Mouse (Mus musculus) midbrain, postnatal 0 days (tissue): ENCODE measurements around the gene G3bp2. TPM values are rescaled to one million over a fixed set of nuclear protein-coding genes. Genes with fewer than 3 reads are reported as not detected.
A peak's percentile ranks its signal among the peaks of the same experiment; 100 is the strongest.

Source experiments
- ATAC-seq: fragments of 200-750 bp; cut with Nextera tagmentation; 2 replicates; pipeline ENCODE4 v1.8.0; 2017; ENCODE audit warnings: moderate number of reproducible peaks, mild to moderate bottlenecking, moderate TSS enrichment, moderate library complexity; ENCODE audit not compliant: low FRiP score
- DNase-seq: peaks from one replicate; pipeline ENCODE4 v3.0.0-alpha.2; 2015; ENCODE audit warnings: low spot score
- H3K27ac ChIP-seq: fragments of 300-500 bp; sonication (generic); 2 replicates; pipeline ENCODE4 v1.5.1; 2014; ENCODE audit warnings: low read depth, mild to moderate bottlenecking, low read length, mixed read lengths
- H3K27me3 ChIP-seq: fragments of 300-500 bp; sonication (generic); 2 replicates; pipeline ENCODE4 v1.6.1; 2014; ENCODE audit warnings: low read length, control low read depth, mixed read lengths; ENCODE audit not compliant: insufficient read depth
- H3K36me3 ChIP-seq: fragments of 300-500 bp; sonication (generic); 2 replicates; pipeline ENCODE4 v1.6.1; 2014; ENCODE audit warnings: low read length, control low read depth, mixed read lengths; ENCODE audit not compliant: insufficient read depth
- H3K4me1 ChIP-seq: fragments of 300-500 bp; sonication (generic); 2 replicates; pipeline ENCODE4 v1.6.1; 2014; ENCODE audit warnings: mild to moderate bottlenecking, control low read depth, antibody characterized with exemption, low read length, mixed read lengths; ENCODE audit not compliant: insufficient read depth
- H3K4me2 ChIP-seq: fragments of 300-500 bp; sonication (generic); 2 replicates; pipeline ENCODE4 v1.6.1; 2014; ENCODE audit warnings: low read depth, mild to moderate bottlenecking, low read length, mixed read lengths; ENCODE audit not compliant: poor library complexity, severe bottlenecking
- H3K4me3 ChIP-seq: fragments of 300-500 bp; sonication (generic); 2 replicates; pipeline ENCODE4 v1.5.1; 2014; ENCODE audit warnings: low read depth, mild to moderate bottlenecking, low read length, moderate library complexity
- H3K9ac ChIP-seq: fragments of 300-500 bp; sonication (generic); replicated peaks from 2 replicates; pipeline ENCODE4 v1.6.1; 2014; ENCODE audit warnings: mild to moderate bottlenecking, low read length, moderate library complexity, mixed read lengths; ENCODE audit not compliant: poor library complexity, severe bottlenecking
- H3K9me3 ChIP-seq: fragments of 300-500 bp; sonication (generic); 2 replicates; pipeline ENCODE4 v1.6.1; 2016; ENCODE audit warnings: low read length, control low read depth
- CTCF ChIP-seq: IDR thresholded peaks from 2 replicates; pipeline ENCODE4 v1.5.1; 2016; ENCODE audit warnings: antibody characterized with exemption, mild to moderate bottlenecking
- WGBS: fragments of 180-500 bp; shearing (Covaris S2); extraction: QIAGEN DNeasy Blood & Tissue Kit; methylation state at CpG from one replicate; pipeline ENCODE4 v1.1.7; 2014; 5-methylcytosine and 5-hydroxymethylcytosine counted together
- polyA plus RNA-seq: library from polyadenylated mRNA; unstranded; fragments of >200 nt; fragmentation: Nextera tagmentation; extraction: Ambion mirVana; gene quantifications from 2 replicates; pipeline ENCODE4 v1.2.1, GENCODE M21; 2015
- total RNA-seq: library from RNA; depleted of rRNA; stranded (reverse); fragments of >200 nt; gene quantifications from 2 replicates; pipeline ENCODE4 v1.2.3, GENCODE M21; 2014

Gene G3bp2
- total and polyA plus RNA-seq, 2 experiments from 2014 or later, result 167 to 303 TPM

GRCm38 (mm10) chr5:92106327-92107125 is 23.0 kb upstream of the G3bp2 start:
- Histone ChIP-seq H3K9me3 (no peaks in the 10 kb centered on the region), H3K36me3 (no peaks in the 10 kb centered on the region), H3K27me3 (no peaks in the 10 kb centered on the region), H3K27ac (no peak overlapping the region), H3K4me2 (no peak overlapping the region), H3K4me3 (no peak overlapping the region), H3K9ac (no peak overlapping the region), H3K4me1 (no peaks in the 10 kb centered on the region)
- WGBS, result 48% methylated on average over 10 of the region's 10 CpGs
- TF ChIP-seq CTCF, result no peak
- ATAC-seq (no peak), DNase-seq (peak; percentile 63)

- TF ChIP-seq CTCF, result no peak
- no peak for ATAC-seq
Observed at GRCm38 (mm10) chr5:92103816-92104415, 20.4 kb upstream of the G3bp2 start.

GRCm38 (mm10) chr5:92103062-92103461 is 19.5 kb upstream of the G3bp2 start:
- ATAC-seq (no peak), DNase-seq (no peak)
- Histone ChIP-seq H3K27me3 (no peaks in the 10 kb centered on the region), H3K27ac (no peak overlapping the region), H3K4me1 (no peaks in the 10 kb centered on the region), H3K9me3 (no peaks in the 10 kb centered on the region), H3K9ac (no peak overlapping the region), H3K4me3 (no peak overlapping the region), H3K4me2 (no peak overlapping the region), H3K36me3 (no peaks in the 10 kb centered on the region)
- WGBS, result 64% methylated on average over 6 of the region's 6 CpGs
- TF ChIP-seq CTCF, result no peak

More at GRCm38 (mm10) chr5:92103816-92104415, 20.4 kb upstream of the G3bp2 start:
- Histone ChIP-seq H3K4me3 (no peak overlapping the region), H3K9me3 (no peaks in the 10 kb centered on the region), H3K36me3 (no peaks in the 10 kb centered on the region), H3K27me3 (no peaks in the 10 kb centered on the region), H3K27ac (no peak overlapping the region), H3K4me2 (no peak overlapping the region), H3K9ac (no peak overlapping the region), H3K4me1 (no peaks in the 10 kb centered on the region)
- WGBS, result 72% methylated on average over 13 of the region's 13 CpGs
- DNase-seq, result no peak

DNA sequence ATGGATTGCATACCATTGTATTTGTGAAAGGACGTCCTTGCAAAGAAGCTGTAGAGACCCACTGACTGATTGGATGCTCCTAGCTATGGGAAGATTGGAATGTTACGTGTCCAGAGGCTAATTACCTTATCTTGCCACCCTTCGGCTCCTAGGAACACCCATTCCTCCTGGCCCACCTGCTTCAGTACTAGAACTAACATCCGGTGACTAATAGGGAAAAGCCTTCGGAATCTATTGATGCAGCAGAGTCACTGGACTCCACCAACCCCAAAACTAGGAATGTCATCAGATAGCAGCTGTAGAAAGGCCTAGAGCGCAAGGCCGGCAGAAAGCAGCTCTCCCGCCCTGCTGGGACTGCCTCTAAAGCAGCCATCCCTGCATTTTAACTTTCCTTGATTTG is 18.1 kb upstream of the G3bp2 start:
- no peaks in the 10 kb centered on the region for H3K4me1 ChIP-seq
- DNase-seq, result no peak
- H3K27me3 ChIP-seq, result no peaks in the 10 kb centered on the region
- 92% methylated on average over 8 of the region's 8 CpGs for WGBS
- no peaks in the 10 kb centered on the region for H3K9me3 ChIP-seq
- H3K4me3 ChIP-seq, result no peak overlapping the region
- no peaks in the 10 kb centered on the region for H3K36me3 ChIP-seq
- H3K4me2 ChIP-seq, result no peak overlapping the region
- TF ChIP-seq CTCF, result no peak
- H3K9ac ChIP-seq, result no peak overlapping the region
- H3K27ac ChIP-seq, result no peak overlapping the region
- no peak for ATAC-seq

DNA sequence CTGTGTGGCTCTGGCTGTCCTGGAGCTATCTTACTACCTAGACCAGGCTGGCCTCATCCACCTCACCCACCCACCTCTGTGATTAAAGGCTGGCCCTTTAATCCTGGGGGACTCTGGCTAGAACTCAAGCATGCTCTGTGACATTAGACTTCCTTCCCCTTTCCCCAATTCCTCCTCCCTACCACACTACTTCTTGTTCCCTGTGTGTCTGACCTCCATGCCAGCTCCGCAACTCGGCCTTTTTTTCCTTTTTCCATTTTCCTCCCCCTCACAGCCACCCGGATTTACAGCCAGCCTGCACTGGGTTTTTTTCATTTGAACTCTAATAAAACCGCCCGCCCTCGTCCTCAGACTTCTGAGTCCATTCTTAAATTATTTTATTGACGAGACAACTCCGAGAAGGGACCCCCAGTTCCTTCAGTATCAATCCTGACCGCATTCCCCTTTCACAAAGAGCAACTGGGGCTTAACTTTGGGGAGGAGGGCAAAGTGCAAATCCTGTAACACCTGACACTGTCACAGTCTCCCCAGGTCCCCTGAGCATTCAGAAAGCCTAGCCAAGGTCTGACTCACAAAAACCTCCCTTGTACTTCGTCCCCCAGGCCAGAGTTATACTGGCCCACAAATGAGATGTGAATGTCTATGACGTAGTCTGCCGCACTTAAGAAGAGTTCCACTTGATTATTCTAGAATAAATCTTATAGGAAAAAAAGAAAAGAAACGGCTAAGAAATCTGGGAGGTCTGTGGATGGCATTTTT is 15.0 kb upstream of the G3bp2 start:
- Histone ChIP-seq H3K9me3 (no peaks in the 10 kb centered on the region), H3K27me3 (no peaks in the 10 kb centered on the region), H3K4me3 (no peak overlapping the region), H3K36me3 (no peaks in the 10 kb centered on the region), H3K9ac (no peak overlapping the region), H3K4me1 (0 out of 2 replicates have a peak, but pooled peaks cover 2% of the 10 kb centered on the region), H3K4me2 (no peak overlapping the region), H3K27ac (no peak overlapping the region)
- TF ChIP-seq CTCF, result no peak
- DNase-seq, result no peak
- no peak for ATAC-seq
- 62% methylated on average over 13 of the region's 13 CpGs for WGBS

GRCm38 (mm10) chr5:92097779-92098178 is 14.3 kb upstream of the G3bp2 start:
- WGBS, result 95% methylated on average over 4 of the region's 4 CpGs
- Histone ChIP-seq H3K36me3 (no peaks in the 10 kb centered on the region), H3K9ac (no peak overlapping the region), H3K27me3 (no peaks in the 10 kb centered on the region), H3K27ac (no peak overlapping the region), H3K4me1 (0 out of 2 replicates have a peak, but pooled peaks cover 6% of the 10 kb centered on the region), H3K4me3 (no peak overlapping the region), H3K4me2 (no peak overlapping the region), H3K9me3 (no peaks in the 10 kb centered on the region)
- no peak for DNase-seq
- ATAC-seq, result no peak
- TF ChIP-seq CTCF, result no peak
